Mouse (Mus musculus): ENCODE results near the gene Serpina3f.

GRCm38 (mm10) chr12:104248231-104248630 is 33.9 kb downstream of the Serpina3f start:
- no peak for TF ChIP-seq CTCF (IDR thresholded peaks at IDR 0.05; ENCODE audit: low read depth)
- TF ChIP-seq EP300 (optimal IDR thresholded peaks at IDR 0.05) = no peak
